In the genomic region with DNA sequence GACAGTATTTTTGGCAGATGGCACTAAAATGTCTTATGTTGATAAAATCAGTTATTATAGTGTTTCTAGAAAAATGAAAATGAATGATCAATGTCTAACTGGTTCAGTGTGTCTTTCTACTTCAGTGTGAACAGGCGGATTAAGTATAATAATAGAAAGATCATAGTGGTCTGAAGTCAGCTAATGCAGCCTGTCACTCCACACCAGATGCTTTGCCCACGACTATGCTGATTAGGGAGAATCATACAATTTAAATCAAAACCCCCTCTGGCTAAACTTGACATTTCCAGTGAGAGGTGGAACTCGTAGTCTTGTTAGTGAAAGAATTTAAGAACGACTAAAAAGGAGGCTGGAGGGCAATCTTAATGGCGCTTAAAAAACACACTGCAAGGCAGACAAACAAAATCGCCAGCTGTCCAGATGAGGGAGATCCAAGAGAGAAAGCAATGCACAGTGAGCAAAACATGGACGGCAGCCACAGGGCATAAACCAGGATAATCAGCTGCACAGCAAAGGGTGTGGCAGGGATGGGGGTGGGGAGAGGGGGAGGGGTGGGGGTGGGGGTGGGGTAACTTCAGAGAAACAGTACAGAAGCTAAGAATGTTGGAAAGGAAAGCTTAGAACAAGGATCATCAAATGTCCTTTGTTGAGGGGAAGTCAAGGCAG, we compare ENCODE assay signal across 15 mouse cellular contexts.
DNase-seq lines count a peak whose midpoint lies in the region; ATAC-seq lines count a peak whose summit lies in the region.
"Had no signal": no experiment of that assay in that cellular context is flagged by ENCODE, and none has a peak within 500 bp of the region (broad histone marks: within the 10 kb centered on the region; RNA-seq: fewer than 3 reads in every experiment).

No protein-coding gene starts in this region.

- H3K36me3 ChIP-seq in forebrain, embryonic 14.5 days (ENCODE audit: control insufficient read depth, insufficient read depth, low read length): no peaks in the 10 kb centered on the region
- no peaks in the 10 kb centered on the region for H3K36me3 ChIP-seq in forebrain, embryonic 16.5 days (ENCODE audit: control insufficient read depth, insufficient read depth)
- no peaks in the 10 kb centered on the region for H3K36me3 ChIP-seq in liver, embryonic 11.5 days (ENCODE audit: control insufficient read depth, insufficient read depth, low read length)
- H3K36me3 ChIP-seq in embryonic facial prominence, embryonic 10.5 days (replicated peaks): no peaks in the 10 kb centered on the region
- H3K36me3 ChIP-seq in midbrain, embryonic 15.5 days (replicated peaks): no peaks in the 10 kb centered on the region
- H3K36me3 ChIP-seq: limb, embryonic 12.5 days had no signal

- 46% methylated on average over 7 of the region's 7 CpGs for WGBS in forebrain, embryonic 14.5 days
- WGBS in forebrain, embryonic 16.5 days: 35% methylated on average over 7 of the region's 7 CpGs
- WGBS in liver, embryonic 11.5 days: 60% methylated on average over 7 of the region's 7 CpGs
- WGBS in embryonic facial prominence, embryonic 10.5 days: 49% methylated on average over 7 of the region's 7 CpGs
- 29% methylated on average over 7 of the region's 7 CpGs for WGBS in midbrain, embryonic 15.5 days

- DNase-seq in forebrain, embryonic 14.5 days (ENCODE audit: low spot score): peak; percentile 6
- no peak for DNase-seq in liver, embryonic 11.5 days (ENCODE audit: low spot score)
- DNase-seq in liver: no peak
- DNase-seq in embryonic facial prominence, embryonic 10.5 days (ENCODE audit: low spot score): no peak
- DNase-seq in spleen, postnatal 14 days (ENCODE audit: low spot score in 2 of 2): no peak
- DNase-seq: cerebellum, adult 11-12 months; cerebellum, postnatal 36 days; gastrocnemius, postnatal 36 days; thymus, postnatal 36 days had no signal

- H3K9ac ChIP-seq in forebrain, embryonic 14.5 days (ENCODE audit: low read length): no peak overlapping the region
- H3K9ac ChIP-seq in forebrain, embryonic 16.5 days (replicated peaks; ENCODE audit: low read depth, low read length): no peak overlapping the region
- H3K9ac ChIP-seq in liver, embryonic 11.5 days (ENCODE audit: low read depth, low read length): no peak overlapping the region
- H3K9ac ChIP-seq in midbrain, embryonic 15.5 days: no peak overlapping the region
- H3K9ac ChIP-seq: limb, embryonic 12.5 days had no signal

- H3K4me2 ChIP-seq in forebrain, embryonic 14.5 days (ENCODE audit: low read length): no peak overlapping the region
- no peak overlapping the region for H3K4me2 ChIP-seq in forebrain, embryonic 16.5 days (ENCODE audit: low read length)
- no peak overlapping the region for H3K4me2 ChIP-seq in liver, embryonic 11.5 days
- H3K4me2 ChIP-seq in midbrain, embryonic 15.5 days: no peak overlapping the region
- H3K4me2 ChIP-seq: limb, embryonic 12.5 days had no signal

- H3K9me3 ChIP-seq in forebrain, embryonic 14.5 days (replicated peaks; ENCODE audit: control insufficient read depth, low read length): no peaks in the 10 kb centered on the region
- no peaks in the 10 kb centered on the region for H3K9me3 ChIP-seq in forebrain, embryonic 16.5 days (ENCODE audit: control insufficient read depth, low read length)
- no peaks in the 10 kb centered on the region for H3K9me3 ChIP-seq in liver, embryonic 11.5 days (ENCODE audit: control insufficient read depth, low read length)
- H3K9me3 ChIP-seq in embryonic facial prominence, embryonic 10.5 days: no peaks in the 10 kb centered on the region
- H3K9me3 ChIP-seq in midbrain, embryonic 15.5 days: no peaks in the 10 kb centered on the region
- H3K9me3 ChIP-seq: limb, embryonic 12.5 days had no signal

- no peak overlapping the region for H3K4me3 ChIP-seq in forebrain, embryonic 14.5 days (ENCODE audit: low read depth, low read length)
- H3K4me3 ChIP-seq in forebrain, embryonic 16.5 days (replicated peaks; ENCODE audit: low read length): no peak overlapping the region
- H3K4me3 ChIP-seq in liver, embryonic 11.5 days (ENCODE audit: low read depth, low read length): no peak overlapping the region
- H3K4me3 ChIP-seq in embryonic facial prominence, embryonic 10.5 days: no peak overlapping the region
- no peak overlapping the region for H3K4me3 ChIP-seq in midbrain, embryonic 15.5 days
- H3K4me3 ChIP-seq: limb, embryonic 12.5 days had no signal

- no peaks in the 10 kb centered on the region for H3K4me1 ChIP-seq in forebrain, embryonic 14.5 days (ENCODE audit: control insufficient read depth, insufficient read depth, low read length)
- no peaks in the 10 kb centered on the region for H3K4me1 ChIP-seq in forebrain, embryonic 16.5 days (replicated peaks; ENCODE audit: control insufficient read depth, insufficient read depth, low read length)
- H3K4me1 ChIP-seq in liver, embryonic 11.5 days (replicated peaks; ENCODE audit: control insufficient read depth, insufficient read depth, low read length): peaks cover 12% of the 10 kb centered on the region; the same call in 1 of the 2 replicates
- peaks cover 19% of the 10 kb centered on the region for H3K4me1 ChIP-seq in embryonic facial prominence, embryonic 10.5 days
- H3K4me1 ChIP-seq in midbrain, embryonic 15.5 days: no peaks in the 10 kb centered on the region

- no peak for ATAC-seq in forebrain, embryonic 14.5 days
- no peak for ATAC-seq in forebrain, embryonic 16.5 days
- 0 out of 2 replicates have a peak, but pooled peaks have one; percentile 29 for ATAC-seq in liver, embryonic 11.5 days (replicated peaks; ENCODE audit: low FRiP score)
- peak; percentile 80 for ATAC-seq in midbrain, embryonic 15.5 days (replicated peaks)
- ATAC-seq in megakaryocyte, adult 5-6 weeks (ENCODE audit: poor library complexity, severe bottlenecking): no peak
- ATAC-seq: intestine, embryonic 16.5 days had no signal

- no peak overlapping the region for H3K27ac ChIP-seq in forebrain, embryonic 14.5 days (ENCODE audit: low read depth, low read length)
- H3K27ac ChIP-seq in forebrain, embryonic 16.5 days (ENCODE audit: low read length): no peak overlapping the region
- no peak overlapping the region for H3K27ac ChIP-seq in liver, embryonic 11.5 days (ENCODE audit: low read depth, low read length)
- peak overlapping the region; percentile 35; the same call in 1 of the 2 replicates for H3K27ac ChIP-seq in embryonic facial prominence, embryonic 10.5 days (replicated peaks)
- no peak overlapping the region for H3K27ac ChIP-seq in midbrain, embryonic 15.5 days
- H3K27ac ChIP-seq: limb, embryonic 12.5 days; macrophage had no signal

- H3K27me3 ChIP-seq in forebrain, embryonic 14.5 days (replicated peaks; ENCODE audit: control insufficient read depth, insufficient read depth, low read length): no peaks in the 10 kb centered on the region
- H3K27me3 ChIP-seq in forebrain, embryonic 16.5 days (replicated peaks; ENCODE audit: control insufficient read depth, insufficient read depth, low read length): no peaks in the 10 kb centered on the region
- no peaks in the 10 kb centered on the region for H3K27me3 ChIP-seq in liver, embryonic 11.5 days (replicated peaks; ENCODE audit: control insufficient read depth, insufficient read depth, low read length)
- H3K27me3 ChIP-seq in embryonic facial prominence, embryonic 10.5 days (replicated peaks; ENCODE audit: low read depth, poor library complexity, severe bottlenecking): no peaks in the 10 kb centered on the region
- H3K27me3 ChIP-seq in midbrain, embryonic 15.5 days (replicated peaks): no peaks in the 10 kb centered on the region
- H3K27me3 ChIP-seq: limb, embryonic 12.5 days had no signal

Comparison
In these comparisons a context has a peak if more than half of its experiments do, and no peak if none do; other contexts are left out.
1. ATAC-seq: peak in liver, embryonic 11.5 days (single experiment) and midbrain, embryonic 15.5 days (single experiment); none in forebrain, embryonic 14.5 days (single experiment), forebrain, embryonic 16.5 days (single experiment) and megakaryocyte, adult 5-6 weeks (single experiment).